Mouse (Mus musculus) brain, adult 2 months (tissue): Measurements from ENCODE around the gene Ecsit.
"Not testable (repeated sequence)": the region's sequence is repeated elsewhere in the genome, so short reads cannot be mapped to it uniquely, and the experiment has no call there.

Source experiments
- DNase-seq: peaks from one replicate; pipeline ENCODE4 v3.0.0; 2011; ENCODE audit warnings: low read depth, low spot score

Gene Ecsit

DNA sequence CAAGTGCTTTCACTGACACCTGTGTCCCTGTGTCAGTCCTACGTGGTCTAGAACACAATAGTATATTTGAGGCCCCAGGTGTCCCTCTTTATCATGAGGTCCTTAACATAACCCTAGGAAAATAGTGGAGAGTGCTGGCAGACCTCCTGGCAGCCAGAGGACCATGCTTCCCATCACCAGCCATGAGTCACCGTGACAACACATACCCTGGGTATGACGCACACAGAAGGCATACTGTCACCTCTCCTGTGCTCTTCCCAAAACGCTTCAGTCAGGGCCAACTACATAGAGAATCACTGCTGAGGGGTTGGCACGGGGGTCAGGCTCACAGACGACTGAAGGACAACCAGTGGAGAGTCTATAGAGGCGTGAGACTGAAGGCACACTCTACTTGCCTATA lies 4.7 kb upstream of the Ecsit start:
- no peak for DNase-seq

DNA sequence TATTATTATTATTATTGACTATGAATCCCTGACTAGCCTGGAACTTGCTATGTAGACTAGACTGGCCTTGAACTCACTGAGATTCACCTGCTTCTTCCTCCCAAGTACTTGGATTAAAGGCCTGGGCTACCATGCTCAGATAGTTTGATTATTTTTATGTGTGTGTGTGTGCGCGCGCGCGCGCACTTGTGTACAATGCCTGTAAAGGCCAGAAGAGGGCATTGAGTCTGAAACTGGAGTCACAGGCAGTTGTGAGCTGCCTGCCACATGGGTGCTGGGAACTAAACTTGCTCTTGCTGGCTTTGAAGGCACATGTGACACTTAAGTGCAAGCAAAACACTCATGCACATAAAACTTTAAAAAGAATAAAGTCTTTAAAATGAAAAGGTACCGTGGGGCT lies 4.0 kb upstream of the Ecsit start:
- DNase-seq, result no peak

DNA sequence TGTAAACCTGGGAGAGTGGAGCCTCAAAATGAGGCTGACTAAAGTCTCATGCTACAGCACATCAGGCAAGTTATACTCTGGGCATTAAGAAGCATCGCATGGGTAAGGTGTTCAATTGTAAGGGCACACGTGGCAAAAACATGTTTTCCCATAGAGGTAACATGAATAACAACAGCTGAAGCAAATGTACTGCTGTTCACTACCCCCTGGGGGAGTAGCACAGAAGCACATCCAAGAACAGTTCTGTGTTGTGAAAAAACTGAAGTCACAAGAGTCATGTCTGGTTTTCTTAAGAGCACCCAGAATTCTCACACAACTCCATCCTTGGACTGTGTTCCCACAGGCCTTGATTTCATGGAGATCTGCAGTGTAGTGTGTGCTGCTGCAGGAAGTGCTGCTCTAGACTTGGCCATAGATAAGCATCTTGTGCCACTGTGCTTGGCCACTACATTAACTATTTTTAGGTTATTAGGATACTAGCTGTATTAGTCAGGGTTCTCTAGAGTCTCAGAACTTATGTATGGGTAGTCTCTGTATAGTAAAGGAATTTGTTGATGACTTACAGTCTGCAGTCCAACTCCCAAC lies 1.9 kb upstream of the Ecsit start:
- DNase-seq, result no peak

DNA sequence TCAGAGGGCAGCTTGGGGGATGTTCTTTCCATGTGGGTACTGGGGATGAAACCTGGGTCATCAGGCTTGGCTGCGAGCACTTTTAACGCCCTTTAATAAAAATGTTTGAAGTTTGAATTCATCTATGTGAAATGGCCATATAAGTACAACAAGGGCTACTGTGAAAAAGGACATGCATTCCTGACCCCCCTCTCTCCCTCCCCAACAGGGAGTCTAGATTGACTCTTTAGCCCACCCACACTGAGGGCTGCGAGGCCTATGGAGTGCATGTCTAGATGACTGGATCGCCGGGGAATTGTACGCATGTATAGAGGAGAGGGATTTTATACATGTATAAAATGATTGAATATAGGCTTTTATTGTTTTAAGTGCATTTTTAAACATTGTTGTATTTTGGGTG lies 774 bp upstream of the Ecsit start:
- no peak for DNase-seq

DNA sequence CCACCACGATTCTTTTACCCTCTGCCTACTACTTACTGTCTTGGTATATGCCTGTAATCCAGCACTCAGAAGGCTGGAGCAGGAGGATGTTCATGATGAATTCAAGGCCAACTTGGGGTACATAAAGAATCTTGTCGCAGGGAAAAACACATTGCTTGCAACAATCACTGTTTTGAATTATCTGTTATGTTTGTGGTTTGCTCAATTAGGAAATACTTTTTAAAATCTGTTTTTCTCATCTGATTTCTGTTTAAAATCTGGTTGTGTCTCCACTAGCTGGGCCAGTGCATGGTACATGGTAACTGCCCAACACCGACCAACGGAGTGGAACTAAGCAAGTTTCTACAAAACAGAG lies 594 bp downstream of the Ecsit start:
- no peak for DNase-seq

DNA sequence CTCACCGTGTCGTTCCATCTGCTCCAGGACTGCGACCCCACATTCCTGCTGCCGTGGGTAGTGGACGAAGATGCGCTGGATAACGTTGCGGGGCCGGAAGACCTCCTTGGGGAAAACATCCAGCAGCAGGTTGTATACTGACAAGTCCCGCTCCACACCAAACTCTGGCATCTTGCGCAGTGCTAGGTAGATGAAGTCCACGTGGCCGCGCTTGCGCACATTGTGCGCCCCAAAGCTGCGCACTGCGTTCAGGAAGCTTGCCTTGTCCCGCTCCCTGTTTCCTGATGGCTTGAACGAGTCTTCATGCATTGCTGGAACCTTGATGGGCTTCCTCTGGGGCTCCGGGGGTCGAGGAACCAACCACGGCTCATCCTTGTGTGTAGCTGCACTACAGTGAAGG lies 9.0 kb downstream of the Ecsit start:
- DNase-seq, result no peak

DNA sequence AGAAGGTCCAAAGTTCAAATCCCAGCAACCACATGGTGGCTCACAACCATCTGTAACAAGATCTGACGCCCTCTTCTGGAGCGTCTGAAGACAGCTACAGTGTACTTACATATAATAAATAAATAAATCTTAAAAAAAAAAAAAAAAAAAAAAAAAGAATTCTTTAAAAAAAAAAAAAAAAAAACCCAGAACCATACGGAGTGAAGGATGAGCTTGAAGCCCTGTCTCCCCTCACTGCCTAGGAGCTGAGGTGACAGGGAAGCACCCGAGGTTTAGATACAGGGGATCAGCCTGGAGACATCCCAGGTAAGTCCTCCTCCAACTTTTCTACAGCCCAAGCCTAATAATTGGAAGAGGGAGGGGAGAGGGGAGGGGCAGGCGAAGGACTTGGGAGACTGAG lies 9.5 kb downstream of the Ecsit start:
- not testable (repeated sequence) for DNase-seq

DNA sequence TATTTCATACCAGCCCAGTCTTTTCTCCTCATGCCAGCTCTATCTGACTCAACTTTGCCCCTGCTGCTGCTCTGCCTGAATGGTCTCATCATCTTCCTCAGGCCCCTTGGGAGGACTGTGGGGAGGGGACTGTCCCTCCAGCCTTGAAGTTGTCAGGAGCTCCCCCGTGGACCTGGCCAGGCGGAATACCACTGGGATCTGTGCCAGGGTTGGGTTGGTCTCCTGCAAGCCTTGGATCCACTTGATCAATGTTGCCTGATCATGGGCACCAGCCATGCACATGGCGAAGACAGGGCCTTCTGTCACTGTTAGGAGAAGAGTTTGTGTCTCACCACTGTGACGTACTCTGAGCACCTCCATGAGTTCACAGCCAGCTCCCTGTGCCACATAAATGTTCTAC lies 13.0 kb downstream of the Ecsit start:
- no peak for DNase-seq

DNA sequence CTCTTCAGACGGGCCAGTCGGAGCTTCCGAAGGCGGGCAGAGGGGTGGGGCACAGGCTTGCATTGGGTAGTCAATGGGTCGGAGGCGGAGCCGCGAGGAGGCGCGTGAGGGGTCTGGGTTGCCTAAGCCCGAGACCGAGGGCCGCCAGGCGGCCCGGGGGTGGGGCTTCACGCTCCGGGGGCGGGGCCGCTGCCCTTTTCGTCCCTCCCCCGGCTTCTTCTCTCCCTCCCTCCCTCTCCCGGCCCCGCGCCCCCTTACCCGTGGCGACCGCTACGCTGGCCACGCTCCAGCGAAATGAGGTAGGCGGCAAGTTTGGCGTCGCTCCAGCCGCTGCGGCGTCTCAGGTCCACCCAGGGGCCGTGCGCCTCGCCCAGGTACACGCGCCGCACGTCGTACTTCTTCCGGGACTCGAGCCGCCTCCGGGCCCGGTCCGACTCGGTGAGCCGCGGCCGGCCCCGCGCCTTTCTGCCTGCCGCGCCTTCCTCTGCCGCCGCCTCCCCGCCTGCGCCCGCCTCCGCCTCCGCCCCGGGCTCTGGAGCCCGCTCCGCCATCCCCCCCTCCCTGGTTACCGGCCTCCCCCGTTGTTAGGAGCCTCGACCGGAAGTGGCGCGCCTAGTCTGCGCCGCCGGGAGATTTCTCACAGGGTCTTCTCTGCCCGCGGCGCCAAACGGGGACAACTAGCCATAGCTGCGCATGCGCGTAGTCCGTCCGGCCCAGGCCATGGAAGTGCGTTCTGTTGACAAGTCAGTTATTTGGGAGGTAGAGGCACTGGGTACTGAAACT lies 14.3 kb downstream of the Ecsit start, which contains the start of the genes Gm49318 and Zfp653:
Gene Gm49318 (minus strand): TSS at position 469 of the 783 bp plus-strand sequence.
Gene Zfp653 (minus strand): TSS at position 586 of the 783 bp plus-strand sequence.
- DNase-seq, result peak; percentile 99

DNA sequence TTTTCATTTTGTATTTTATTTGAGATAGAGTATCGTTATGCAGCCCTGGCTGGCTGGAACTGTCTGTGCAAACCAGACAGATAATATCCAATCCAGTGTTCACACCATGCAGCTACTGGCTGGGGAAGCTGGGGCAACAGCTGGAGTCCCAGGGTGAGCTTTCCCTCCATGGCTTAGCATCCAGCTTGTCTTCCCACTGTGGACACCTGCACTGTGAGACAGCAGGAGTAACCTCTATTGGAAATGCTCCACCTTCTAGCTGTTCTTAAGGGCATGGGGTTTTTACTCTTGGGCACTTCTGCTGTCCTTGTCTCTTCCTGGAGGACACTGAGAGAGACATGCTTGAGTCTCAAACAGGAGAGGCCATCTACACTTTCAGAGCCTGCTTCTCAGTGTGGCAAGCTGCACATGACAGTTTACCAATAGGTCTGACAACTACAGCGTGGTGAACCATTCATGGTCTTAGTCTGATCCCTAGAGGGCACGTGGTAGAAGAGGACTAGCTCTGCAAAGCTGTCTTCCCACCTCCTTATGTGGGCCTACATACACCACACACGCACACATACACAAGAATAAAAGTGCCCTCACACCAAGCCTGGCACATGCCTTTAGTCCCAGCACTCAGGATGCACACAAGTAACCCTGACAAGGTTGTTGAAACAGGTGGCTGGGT lies 15.2 kb downstream of the Ecsit start:
- peak; percentile 63 for DNase-seq

DNA sequence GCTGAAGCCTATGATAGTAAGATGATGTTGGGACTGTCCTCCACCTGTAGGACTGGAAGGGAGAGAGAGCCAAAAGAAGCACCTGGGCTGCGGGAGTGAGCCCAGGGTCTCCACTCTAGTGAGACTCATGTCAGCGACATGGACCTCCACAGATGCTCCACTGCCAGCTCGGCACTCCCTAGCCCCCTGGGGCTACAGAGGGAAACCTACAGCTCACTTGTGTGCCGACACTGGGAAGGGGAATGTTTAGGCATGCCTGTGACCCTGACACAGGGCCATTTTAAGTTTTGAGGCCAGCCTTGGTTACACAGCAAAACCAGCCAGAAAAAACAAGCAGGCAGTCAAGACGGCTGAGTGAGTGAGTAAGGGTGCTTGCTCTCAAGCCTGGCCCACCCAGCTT lies 18.0 kb downstream of the Ecsit start:
- no peak for DNase-seq

DNA sequence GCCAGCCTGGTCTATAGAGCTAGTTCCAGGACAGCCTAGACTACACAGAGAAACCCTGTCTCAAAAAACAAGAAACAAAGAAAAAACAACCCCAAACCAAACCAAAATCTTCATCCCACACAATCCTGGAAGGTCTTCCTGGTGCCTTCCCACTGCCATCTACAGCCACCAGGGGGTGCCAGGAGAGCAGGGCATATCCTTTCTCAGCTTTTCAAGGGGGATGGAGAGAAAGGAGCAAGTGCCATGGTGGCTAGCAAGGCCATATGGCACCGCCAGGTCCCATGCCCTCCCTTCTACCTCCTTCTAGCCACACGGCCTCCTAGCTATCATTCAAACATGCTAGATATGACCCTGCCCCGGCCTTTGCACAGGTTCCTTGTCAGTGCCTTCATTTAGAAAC lies 18.8 kb downstream of the Ecsit start:
- DNase-seq, result peak; percentile 74

DNA sequence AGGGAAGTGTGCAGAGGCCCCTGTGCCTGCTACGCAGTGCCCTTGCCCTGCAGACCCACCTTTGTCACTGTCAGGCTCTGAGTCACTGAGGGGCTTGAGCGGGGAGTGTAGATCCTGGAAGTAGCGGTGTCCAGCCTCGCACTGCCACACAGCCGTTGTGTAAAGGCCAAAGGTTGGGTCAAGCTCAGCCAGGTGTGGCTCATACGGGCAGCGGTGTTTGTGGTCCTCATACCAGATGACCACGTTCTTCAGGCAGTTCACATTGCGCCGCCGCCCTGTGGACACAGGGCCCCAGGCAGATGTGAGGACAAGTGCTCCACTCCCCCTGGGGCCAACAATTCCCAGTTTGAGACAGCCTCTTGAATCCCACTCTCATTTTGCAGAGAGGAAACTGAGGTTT lies 19.6 kb downstream of the Ecsit start:
- DNase-seq, result no peak

DNA sequence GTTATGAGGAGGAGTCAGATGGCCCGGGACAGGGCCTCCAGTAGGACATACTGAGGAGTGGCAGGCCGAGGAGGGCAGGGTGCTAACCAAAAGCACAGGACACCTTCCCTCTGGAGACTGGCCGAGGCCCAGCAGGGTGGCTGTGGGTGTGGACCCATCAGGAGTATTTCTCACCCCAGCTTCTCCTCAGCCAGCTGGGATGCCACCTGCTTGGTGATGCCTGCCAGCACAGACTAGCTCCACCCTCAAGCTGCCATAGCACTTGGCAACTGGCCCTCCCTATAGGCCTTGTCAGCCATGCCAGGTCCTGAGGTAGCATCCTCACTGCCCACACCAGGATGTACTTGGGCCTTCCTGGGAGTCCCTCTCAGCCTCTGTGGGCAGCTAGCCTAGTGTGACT lies 20.9 kb downstream of the Ecsit start:
- peak; percentile 96 for DNase-seq

DNA sequence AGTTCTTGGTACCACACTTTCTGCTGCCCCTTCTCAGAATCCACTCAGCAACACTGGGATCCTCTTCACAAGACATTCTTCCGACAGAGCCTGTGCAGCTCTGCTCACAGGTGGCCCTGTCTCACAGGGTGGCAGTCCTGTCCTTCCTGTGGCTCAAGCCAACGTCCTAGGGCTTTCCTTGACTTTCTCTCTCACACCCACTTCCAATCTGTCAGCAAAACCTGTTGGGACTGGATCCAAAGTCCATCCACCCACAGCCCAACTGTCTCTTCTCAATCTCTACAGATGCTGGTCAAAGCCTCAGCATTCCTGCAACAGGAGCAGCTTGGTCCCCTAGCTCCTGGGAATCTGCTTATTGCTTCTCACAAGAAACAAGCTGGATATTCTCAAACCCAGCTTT lies 23.9 kb downstream of the Ecsit start:
- DNase-seq, result peak; percentile 94

DNA sequence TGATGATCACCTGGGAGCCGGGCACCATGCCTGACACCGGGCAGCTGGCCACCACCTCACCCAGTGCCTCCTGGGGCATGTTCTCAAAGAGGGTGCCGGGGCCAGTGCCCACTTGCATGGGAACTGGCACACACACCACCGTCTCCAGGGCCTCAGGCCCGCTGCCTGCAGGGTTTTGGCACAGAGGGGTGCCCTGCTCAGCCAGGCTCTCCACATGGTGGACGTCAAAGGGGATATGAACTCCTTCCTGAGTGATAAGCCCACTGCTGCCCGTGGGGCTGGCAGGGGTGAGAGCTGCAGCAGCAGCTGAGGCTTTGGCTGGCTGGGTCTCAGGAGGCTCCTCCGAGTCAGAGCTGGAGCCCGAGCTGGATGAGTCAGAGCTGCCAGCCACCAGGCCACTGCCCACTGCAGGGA lies 27.2 kb downstream of the Ecsit start:
- DNase-seq, result peak; percentile 66

DNA sequence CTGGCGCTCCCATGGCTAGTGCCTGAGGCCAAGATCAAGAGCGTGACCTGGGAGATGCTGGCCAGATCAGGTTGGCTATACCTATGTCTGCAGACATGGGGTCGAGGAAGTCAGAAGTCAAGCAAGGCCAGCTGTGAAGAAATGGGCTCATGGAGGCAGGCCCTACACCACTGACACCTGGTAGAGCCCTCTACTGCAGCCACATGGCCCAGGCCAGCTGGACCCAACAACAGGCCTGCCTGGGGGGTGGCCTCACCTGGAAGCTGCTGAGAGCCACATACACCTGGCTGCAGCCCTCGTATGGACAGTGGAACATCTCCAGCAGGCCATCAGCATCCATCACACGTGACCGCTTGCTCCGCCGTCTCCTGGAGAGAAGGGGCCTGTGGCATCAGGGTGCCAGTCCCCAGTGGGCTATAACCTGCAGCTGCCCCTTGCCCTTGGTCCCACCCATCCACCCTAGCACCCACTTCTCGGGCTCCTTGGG lies 28.2 kb downstream of the Ecsit start:
- DNase-seq, result no peak

DNA sequence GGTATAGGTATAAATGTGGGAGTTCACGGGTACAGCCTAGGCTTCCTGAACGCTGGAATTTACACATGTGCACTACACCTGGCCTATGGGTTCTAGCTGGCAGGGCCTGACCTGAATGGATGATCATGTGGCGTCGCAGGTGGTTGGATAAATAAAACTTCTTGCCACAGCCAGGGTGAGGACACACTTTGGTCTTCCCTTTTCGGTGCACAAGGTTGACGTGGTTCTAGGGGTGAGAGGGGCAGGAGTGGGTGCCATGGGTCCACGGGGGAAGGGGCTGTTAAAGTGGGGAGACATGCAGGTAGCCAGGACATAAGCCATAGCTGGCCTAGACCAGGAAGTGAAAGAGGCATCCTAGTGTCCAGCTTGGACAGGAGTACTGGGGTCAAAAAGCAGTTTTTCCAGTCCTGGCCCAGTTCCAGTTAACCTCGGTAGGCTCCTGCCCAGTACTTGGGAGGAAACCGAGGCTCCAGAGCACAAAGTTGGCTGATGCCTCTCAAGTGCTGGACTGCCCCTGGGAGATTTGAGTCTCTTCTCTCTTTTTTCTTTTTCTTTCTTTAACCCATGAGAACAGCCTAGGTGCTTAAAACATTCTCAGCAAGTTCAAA lies 28.8 kb downstream of the Ecsit start:
- DNase-seq, result no peak

DNA sequence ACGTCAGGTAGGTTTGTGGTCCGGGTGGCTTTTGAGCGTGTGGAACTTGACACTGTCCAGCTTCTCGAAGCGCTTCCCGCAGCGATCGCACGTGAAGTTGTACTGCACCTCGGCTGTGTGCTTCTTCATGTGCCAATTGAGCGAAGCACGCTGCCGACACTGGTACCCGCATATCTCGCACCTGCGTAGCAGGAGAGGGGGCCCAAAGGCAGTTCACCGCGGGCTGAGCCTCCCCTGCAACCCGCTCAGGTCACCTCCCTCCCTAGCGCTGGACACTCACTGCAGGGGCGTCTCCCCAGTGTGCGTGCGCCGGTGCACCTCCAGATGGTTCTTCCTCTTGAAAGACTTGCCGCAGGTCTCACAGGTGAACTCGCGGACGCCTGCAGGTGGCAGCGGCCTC lies 29.5 kb downstream of the Ecsit start:
- DNase-seq, result no peak

DNA sequence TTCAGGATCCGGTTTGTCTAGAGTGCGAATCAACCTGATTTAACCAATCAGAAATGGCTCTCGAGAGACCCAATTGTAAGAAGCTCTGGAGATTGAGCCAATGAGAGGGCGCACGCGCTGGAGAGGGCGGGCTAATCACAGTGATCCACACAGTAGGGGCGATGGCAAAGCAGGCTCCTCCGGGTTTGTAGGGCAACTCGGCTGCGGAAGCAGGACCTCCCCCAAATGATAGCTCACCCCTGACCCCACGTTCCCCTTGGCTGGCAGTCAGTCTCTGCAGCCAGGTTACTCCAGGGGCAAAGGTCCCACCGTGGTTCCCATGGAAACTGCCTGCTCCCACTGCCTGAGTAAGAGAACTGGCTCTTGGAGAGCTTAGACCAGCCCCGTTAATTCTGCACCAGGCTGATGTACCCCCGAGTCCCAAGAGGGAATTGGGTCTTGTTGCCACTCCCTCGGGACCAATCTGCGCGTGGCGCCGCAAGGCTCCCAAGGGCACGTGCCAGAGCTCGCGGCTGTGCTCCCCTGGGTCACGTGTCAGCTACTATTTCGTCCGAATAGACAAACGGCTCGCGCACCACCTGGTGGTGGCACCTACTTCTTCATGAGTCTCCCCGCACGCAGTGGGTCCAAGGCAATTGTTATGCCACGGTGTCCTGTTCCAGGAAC lies 30.7 kb downstream of the Ecsit start:
- peak; percentile 96 for DNase-seq

DNA sequence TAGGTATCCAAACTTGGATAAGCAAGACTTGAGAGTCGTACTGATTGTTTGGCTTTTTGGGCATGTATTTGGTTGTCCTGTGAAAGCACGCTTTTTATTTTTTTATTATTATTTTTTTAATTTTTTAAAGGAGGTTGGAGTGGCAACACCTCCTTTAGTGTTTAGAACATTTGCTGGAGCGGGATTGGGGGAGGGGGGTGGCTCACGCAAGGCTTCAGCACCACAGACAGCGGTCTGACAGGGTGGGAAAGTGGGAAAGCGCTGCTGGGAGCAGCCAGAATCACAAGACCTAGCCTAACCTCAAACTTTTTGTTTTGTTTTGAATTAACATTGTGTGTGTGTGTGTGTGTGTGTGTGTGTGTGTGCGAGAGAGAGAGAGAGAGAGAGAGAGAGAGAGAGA lies 31.6 kb downstream of the Ecsit start:
- no peak for DNase-seq

DNA sequence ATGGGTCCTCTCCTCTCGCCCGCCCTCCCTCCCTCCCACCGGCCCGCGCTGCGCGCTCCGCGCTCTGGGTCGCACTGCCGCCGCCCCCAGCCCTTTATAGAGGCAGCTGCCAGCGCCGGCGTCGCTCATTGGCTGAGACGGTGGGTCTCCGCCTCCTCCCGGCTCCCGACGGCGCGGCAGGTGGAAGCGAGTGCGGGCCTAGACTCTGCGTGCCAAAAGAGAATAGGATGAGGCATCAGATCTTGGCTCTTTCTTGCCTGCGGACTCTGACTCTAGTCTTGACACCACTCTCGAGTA lies 33.3 kb downstream of the Ecsit start, which contains the start of gene Elavl3:
Gene Elavl3 (minus strand): TSS at position 66 of the 297 bp plus-strand sequence.
- DNase-seq, result peak; percentile 95
